Mouse (Mus musculus) heart, postnatal 0 days (tissue): ENCODE results near the gene Scrn3. TPM values are rescaled to one million over a fixed set of nuclear protein-coding genes. Genes with fewer than 3 reads are reported as not detected.
A peak's percentile ranks its signal among the peaks of the same experiment; 100 is the strongest.

Source experiments
- ATAC-seq: fragments of 200-750 bp; cut with Nextera tagmentation; 2 replicates; pipeline ENCODE4 v1.8.0; 2017; ENCODE audit warnings: low read depth, moderate number of reproducible peaks, moderate library complexity; ENCODE audit not compliant: insufficient read depth
- DNase-seq: peaks from one replicate; pipeline ENCODE4 v3.0.0-alpha.2; 2016; ENCODE audit warnings: low spot score
- H3K27ac ChIP-seq: fragments of 300-500 bp; sonication (generic); 2 replicates; pipeline ENCODE4 v1.5.1; 2014; ENCODE audit warnings: low read depth, mild to moderate bottlenecking
- H3K27me3 ChIP-seq: fragments of 300-500 bp; sonication (generic); 2 replicates; pipeline ENCODE4 v1.6.1; 2014; ENCODE audit warnings: low read length, mixed read lengths; ENCODE audit not compliant: control insufficient read depth, insufficient read depth
- H3K36me3 ChIP-seq: fragments of 300-500 bp; sonication (generic); replicated peaks from 2 replicates; pipeline ENCODE4 v1.6.1; 2014; ENCODE audit warnings: low read length, mixed read lengths; ENCODE audit not compliant: control insufficient read depth, insufficient read depth
- H3K4me1 ChIP-seq: fragments of 300-500 bp; sonication (generic); 2 replicates; pipeline ENCODE4 v1.6.1; 2014; ENCODE audit warnings: antibody characterized with exemption; ENCODE audit not compliant: control insufficient read depth, insufficient read depth
- H3K4me2 ChIP-seq: fragments of 300-500 bp; sonication (generic); 2 replicates; pipeline ENCODE4 v1.6.1; 2014; ENCODE audit warnings: low read depth, mild to moderate bottlenecking, low read length, moderate library complexity
- H3K4me3 ChIP-seq: fragments of 300-500 bp; sonication (generic); 2 replicates; pipeline ENCODE4 v1.5.1; 2014; ENCODE audit warnings: low read depth, low read length
- H3K9ac ChIP-seq: fragments of 300-500 bp; sonication (generic); replicated peaks from 2 replicates; pipeline ENCODE4 v1.6.1; 2014; ENCODE audit warnings: low read depth, low read length, mixed read lengths
- H3K9me3 ChIP-seq: fragments of 300-500 bp; sonication (generic); replicated peaks from 2 replicates; pipeline ENCODE4 v1.6.1; 2016; ENCODE audit warnings: low read length; ENCODE audit not compliant: control insufficient read depth
- CTCF ChIP-seq: IDR thresholded peaks from 2 replicates; pipeline ENCODE4 v1.5.1; 2016; ENCODE audit warnings: antibody characterized with exemption, control low read depth, low read depth
- EP300 ChIP-seq: IDR thresholded peaks from 2 replicates; pipeline ENCODE4 v1.6.1; 2016; ENCODE audit warnings: antibody characterized with exemption, low read depth
- WGBS: fragments of 180-500 bp; shearing (Covaris S2); extraction: QIAGEN DNeasy Blood & Tissue Kit; methylation state at CpG from one replicate; pipeline ENCODE4 v1.1.7; 2014; 5-methylcytosine and 5-hydroxymethylcytosine counted together
- polyA plus RNA-seq: library from polyadenylated mRNA; unstranded; fragments of >200 nt; fragmentation: Nextera tagmentation; extraction: Ambion mirVana; gene quantifications from 2 replicates; pipeline ENCODE4 v1.2.1, GENCODE M21; 2015
- total RNA-seq: library from RNA; depleted of rRNA; stranded (reverse); fragments of >200 nt; gene quantifications from 2 replicates; pipeline ENCODE4 v1.2.3, GENCODE M21; 2014; ENCODE audit warnings: low replicate concordance

The Scrn3 gene
- total and polyA plus RNA-seq, 2 experiments from 2014 or later: 13.8 to 16.3 TPM

- no peak overlapping the region for H3K4me2 ChIP-seq
- peaks cover 90% of the 10 kb centered on the region for H3K27me3 ChIP-seq
- 11% methylated on average over 5 of the region's 5 CpGs for WGBS
- ATAC-seq (no peak), DNase-seq (no peak)
- H3K27ac ChIP-seq: no peak overlapping the region
- no peak overlapping the region for H3K4me3 ChIP-seq
- H3K9ac ChIP-seq: no peak overlapping the region
- H3K36me3 ChIP-seq: no peaks in the 10 kb centered on the region
- TF ChIP-seq EP300: no peak
- peak; percentile 33; the same call in 1 of the 2 replicates for TF ChIP-seq CTCF
- peaks cover 4% of the 10 kb centered on the region; the same call in 1 of the 2 replicates for H3K4me1 ChIP-seq
- 0 out of 2 replicates have a peak, but pooled peaks cover 2% of the 10 kb centered on the region for H3K9me3 ChIP-seq
Measured at GRCm38 (mm10) chr2:73266011-73266410, 46.4 kb upstream of the Scrn3 start.

DNA sequence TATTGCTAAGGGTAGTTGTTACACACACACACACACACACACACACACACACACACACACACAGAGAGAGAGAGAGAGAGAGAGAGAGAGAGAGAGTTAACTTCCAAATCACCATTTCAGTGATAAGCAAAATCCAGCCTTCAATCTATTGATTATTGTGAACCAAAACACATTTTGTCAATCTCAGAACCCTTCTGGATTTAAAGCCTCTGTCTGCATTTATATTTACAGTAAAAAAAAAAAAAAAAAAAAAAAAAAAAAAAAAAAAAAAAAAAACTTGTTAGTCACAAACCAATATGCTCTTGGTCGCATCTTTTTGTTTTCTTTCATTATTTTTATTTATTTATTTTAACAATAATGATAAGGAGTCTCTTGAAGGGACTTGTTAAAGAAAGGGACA is 45.8 kb upstream of the Scrn3 start:
- Histone ChIP-seq H3K9ac (no peak overlapping the region), H3K4me3 (no peak overlapping the region), H3K36me3 (no peaks in the 10 kb centered on the region), H3K27me3 (peaks cover 96% of the 10 kb centered on the region), H3K27ac (no peak overlapping the region), H3K4me1 (peaks cover 6% of the 10 kb centered on the region; the same call in 1 of the 2 replicates), H3K4me2 (no peak overlapping the region), H3K9me3 (no peaks in the 10 kb centered on the region)
- 33% methylated on average over 1 of the region's 1 CpGs for WGBS
- ATAC-seq (no peak), DNase-seq (no peak)
- TF ChIP-seq CTCF (no peak), EP300 (no peak)

- 20% methylated on average over 2 of the region's 3 CpGs for WGBS
- H3K4me2 ChIP-seq: no peak overlapping the region
- H3K36me3 ChIP-seq: no peaks in the 10 kb centered on the region
- TF ChIP-seq EP300 (no peak), CTCF (no peak)
- H3K27ac ChIP-seq: no peak overlapping the region
- H3K27me3 ChIP-seq: peaks cover 93% of the 10 kb centered on the region
- no peaks in the 10 kb centered on the region for H3K9me3 ChIP-seq
- ATAC-seq (no peak), DNase-seq (no peak)
- no peak overlapping the region for H3K9ac ChIP-seq
- H3K4me3 ChIP-seq: no peak overlapping the region
- H3K4me1 ChIP-seq: peaks cover 6% of the 10 kb centered on the region; the same call in 1 of the 2 replicates
Measured at GRCm38 (mm10) chr2:73267231-73267630, 45.2 kb upstream of the Scrn3 start.

DNA sequence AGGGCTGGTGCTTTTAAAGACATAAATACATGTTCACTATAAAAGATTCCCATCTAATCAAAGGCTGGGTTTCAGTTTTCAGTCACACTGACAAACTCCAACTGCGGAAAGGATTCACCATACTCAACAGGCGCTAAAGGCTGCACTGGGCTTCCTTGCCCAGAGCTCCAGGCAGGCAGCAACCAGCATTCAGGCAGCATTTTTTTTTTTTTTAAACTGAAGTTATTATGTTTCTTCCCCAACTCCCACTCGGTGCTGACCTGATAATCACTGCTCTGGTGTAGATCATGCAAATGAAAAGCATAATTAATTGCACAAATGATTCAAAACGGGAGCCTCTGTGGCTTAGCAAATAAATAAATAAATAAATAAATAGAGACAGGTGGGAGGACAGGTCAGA is 44.6 kb upstream of the Scrn3 start:
- Histone ChIP-seq H3K27ac (no peak overlapping the region), H3K4me3 (no peak overlapping the region), H3K36me3 (no peaks in the 10 kb centered on the region), H3K9me3 (no peaks in the 10 kb centered on the region), H3K4me2 (no peak overlapping the region), H3K27me3 (peaks cover 93% of the 10 kb centered on the region), H3K4me1 (peaks cover 9% of the 10 kb centered on the region), H3K9ac (no peak overlapping the region)
- no peak for DNase-seq
- ATAC-seq: no peak
- 13% methylated on average over 4 of the region's 4 CpGs for WGBS
- TF ChIP-seq CTCF: no peak
- TF ChIP-seq EP300: no peak

- Histone ChIP-seq H3K4me1 (peaks cover 12% of the 10 kb centered on the region), H3K9me3 (no peaks in the 10 kb centered on the region), H3K27me3 (peaks cover 93% of the 10 kb centered on the region), H3K36me3 (no peaks in the 10 kb centered on the region), H3K9ac (no peak overlapping the region), H3K27ac (no peak overlapping the region), H3K4me2 (no peak overlapping the region), H3K4me3 (no peak overlapping the region)
- TF ChIP-seq CTCF: no peak
- TF ChIP-seq EP300: no peak
- ATAC-seq (no peak), DNase-seq (no peak)
- WGBS: 10% methylated on average over 12 of the region's 12 CpGs
Measured at GRCm38 (mm10) chr2:73268281-73268680, 44.1 kb upstream of the Scrn3 start.

DNA sequence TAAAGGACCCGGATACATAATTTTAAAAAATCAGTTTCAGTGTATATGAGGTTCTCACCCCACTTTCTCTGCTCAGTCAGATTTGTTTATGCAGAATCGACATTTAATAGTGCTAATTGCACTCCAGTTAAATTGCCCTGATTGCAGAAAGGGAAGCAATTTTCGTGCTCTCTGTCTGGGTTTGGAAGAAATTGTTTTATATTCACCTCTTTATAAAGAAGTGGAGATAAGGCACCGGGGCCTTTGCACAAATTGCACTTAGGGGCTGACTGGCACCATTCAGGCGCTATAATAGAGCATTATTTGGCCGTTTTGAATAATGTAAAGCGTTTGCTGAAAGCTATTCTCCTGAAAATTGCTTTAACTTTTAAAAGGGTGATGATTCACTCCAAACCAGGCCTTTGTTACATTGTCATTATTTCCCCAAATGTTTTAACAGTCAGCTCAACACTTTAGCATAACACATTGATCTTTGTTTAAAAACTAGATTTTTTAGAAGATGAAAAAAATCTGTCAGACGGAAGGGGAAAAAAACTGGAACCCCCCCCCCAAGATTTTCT is 43.5 kb upstream of the Scrn3 start:
- H3K9me3 ChIP-seq: no peaks in the 10 kb centered on the region
- H3K9ac ChIP-seq: no peak overlapping the region
- no peak for DNase-seq
- no peak overlapping the region for H3K4me3 ChIP-seq
- H3K36me3 ChIP-seq: no peaks in the 10 kb centered on the region
- H3K4me1 ChIP-seq: peaks cover 18% of the 10 kb centered on the region
- H3K4me2 ChIP-seq: no peak overlapping the region
- ATAC-seq: no peak
- H3K27me3 ChIP-seq: peaks cover 93% of the 10 kb centered on the region
- 13% methylated on average over 8 of the region's 8 CpGs for WGBS
- TF ChIP-seq EP300 (no peak), CTCF (no peak)
- no peak overlapping the region for H3K27ac ChIP-seq
